Comparison of ENCODE assay signal across 8 mouse cellular contexts in genomic region chr7:37361802-37362441, GRCm38 (mm10).
DNase-seq lines count a peak whose midpoint lies in the region; ATAC-seq and TF ChIP-seq lines count a peak whose summit lies in the region.

No protein-coding gene starts in this region.

- H3K4me1 ChIP-seq in intestine, postnatal 0 days (replicated peaks; ENCODE audit: control insufficient read depth, insufficient read depth, low read length): no peaks in the 10 kb centered on the region
- H3K4me1 ChIP-seq in lung, embryonic 14.5 days (ENCODE audit: insufficient read depth): peaks cover 5% of the 10 kb centered on the region; the same call in 1 of the 2 replicates

- H3K9ac ChIP-seq in intestine, postnatal 0 days (ENCODE audit: low read depth, low read length): 0 out of 2 replicates have a peak overlapping the region, but pooled peaks have one; percentile 11
- peak overlapping the region; percentile 42 for H3K9ac ChIP-seq in lung, embryonic 14.5 days

- H3K4me3 ChIP-seq in intestine, postnatal 0 days (ENCODE audit: low read depth, low read length): peak overlapping the region; percentile 25
- H3K4me3 ChIP-seq in lung, embryonic 14.5 days (ENCODE audit: low read depth, low read length): peak overlapping the region; percentile 38

- intact Hi-C loops in left cerebral cortex, postnatal 14 days (cut with DNase I): no loop called here

- 3% methylated on average over 16 of the region's 16 CpGs for WGBS in intestine, postnatal 0 days
- 3% methylated on average over 16 of the region's 16 CpGs for WGBS in lung, embryonic 14.5 days

- peak; percentile 38 for DNase-seq in urinary bladder, adult 2 months (ENCODE audit: low spot score)
- no peak for DNase-seq in urinary bladder, postnatal 10 days (ENCODE audit: low spot score)
- peak; percentile 53 for DNase-seq in forelimb bud, embryonic 11.5 days (ENCODE audit: low read depth, low spot score)
- DNase-seq in lung, embryonic 14.5 days: peak; percentile 78
- peak; percentile 33 for DNase-seq in skeletal muscle tissue, adult 2 months (ENCODE audit: low read depth, low spot score)
- DNase-seq in layer of hippocampus, postnatal 10 days (ENCODE audit: low spot score in 2 of 2): no peak
- DNase-seq in left cerebral cortex, postnatal 14 days (ENCODE audit: low spot score in 2 of 2): no peak

- H3K36me3 ChIP-seq in intestine, postnatal 0 days (ENCODE audit: control insufficient read depth, insufficient read depth): no peaks in the 10 kb centered on the region
- H3K36me3 ChIP-seq in lung, embryonic 14.5 days (ENCODE audit: insufficient read depth): no peaks in the 10 kb centered on the region

- no peaks in the 10 kb centered on the region for H3K27me3 ChIP-seq in intestine, postnatal 0 days (replicated peaks; ENCODE audit: control insufficient read depth, insufficient read depth, low read length)
- H3K27me3 ChIP-seq in lung, embryonic 14.5 days (ENCODE audit: insufficient read depth, low read length): no peaks in the 10 kb centered on the region

- peak overlapping the region; percentile 66 for H3K4me2 ChIP-seq in intestine, postnatal 0 days (replicated peaks; ENCODE audit: low read depth)
- H3K4me2 ChIP-seq in lung, embryonic 14.5 days: peak overlapping the region; percentile 69

- no peak; the same call in 1 of the 2 replicates for ATAC-seq in intestine, postnatal 0 days
- peak; percentile 35; the same call in 1 of the 2 replicates for ATAC-seq in lung, embryonic 14.5 days (ENCODE audit: insufficient read depth)

- peak overlapping the region; percentile 46 for H3K27ac ChIP-seq in intestine, postnatal 0 days (ENCODE audit: low read depth, low read length)
- H3K27ac ChIP-seq in lung, embryonic 14.5 days (ENCODE audit: low read depth): peak overlapping the region; percentile 90

- TF ChIP-seq CTCF in intestine, postnatal 0 days (IDR thresholded peaks at IDR 0.05; ENCODE audit: low read depth): no peak
- TF ChIP-seq CTCF in lung, embryonic 14.5 days (IDR thresholded peaks at IDR 0.05; ENCODE audit: low read depth): no peak

- H3K9me3 ChIP-seq in intestine, postnatal 0 days (ENCODE audit: control insufficient read depth): no peaks in the 10 kb centered on the region
- H3K9me3 ChIP-seq in lung, embryonic 14.5 days (ENCODE audit: low read depth, low read length): no peaks in the 10 kb centered on the region

Comparison
In these comparisons a context has a peak if more than half of its experiments do, and no peak if none do; other contexts are left out.
1. DNase-seq: peak in urinary bladder, adult 2 months (single experiment), forelimb bud, embryonic 11.5 days (single experiment), lung, embryonic 14.5 days (single experiment) and skeletal muscle tissue, adult 2 months (single experiment); none in urinary bladder, postnatal 10 days (single experiment), layer of hippocampus, postnatal 10 days (0 of 2) and left cerebral cortex, postnatal 14 days (0 of 2).